Mouse (Mus musculus): ENCODE measurements around the gene Xpc.

Xpc gene

GRCm38 (mm10) chr6:91515545-91516449 is at the start of gene Xpc, which contains the start of gene Lsm3:
Gene Xpc (minus strand): TSS chr6:91515888.
Gene Lsm3 (plus strand): TSS chr6:91515928.
- peak; percentile 49; the same call in 1 of the 2 replicates for TF ChIP-seq GATA4 (IDR thresholded peaks at IDR 0.05; ENCODE audit: insufficient replicate concordance, low read length)

- no peak for TF ChIP-seq GATA4 (IDR thresholded peaks at IDR 0.05; ENCODE audit: insufficient replicate concordance, low read length)
Measured at GRCm38 (mm10) chr6:91563031-91563430, 47.3 kb upstream of the Xpc start.

DNA sequence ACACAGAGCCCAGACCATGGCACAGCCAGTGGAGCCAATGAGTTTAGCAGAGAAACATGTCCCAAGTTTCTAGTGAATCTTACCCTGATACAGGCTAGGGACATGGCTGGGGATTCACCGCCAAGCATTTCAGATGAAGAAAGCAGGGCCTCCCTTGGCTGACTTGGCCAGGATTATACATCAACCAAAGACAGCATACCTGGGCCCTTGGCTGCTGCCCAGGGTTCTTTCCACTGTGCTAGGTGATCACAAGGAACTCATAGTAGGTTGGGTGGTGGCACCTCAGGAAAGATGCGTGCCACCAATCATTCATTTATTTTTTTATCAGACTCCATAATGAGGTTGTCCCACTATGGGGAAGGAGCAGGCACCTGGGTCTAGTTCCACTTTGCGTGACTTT is 44.5 kb upstream of the Xpc start:
- no peak for TF ChIP-seq GATA4 (IDR thresholded peaks at IDR 0.05; ENCODE audit: insufficient replicate concordance, low read length)

DNA sequence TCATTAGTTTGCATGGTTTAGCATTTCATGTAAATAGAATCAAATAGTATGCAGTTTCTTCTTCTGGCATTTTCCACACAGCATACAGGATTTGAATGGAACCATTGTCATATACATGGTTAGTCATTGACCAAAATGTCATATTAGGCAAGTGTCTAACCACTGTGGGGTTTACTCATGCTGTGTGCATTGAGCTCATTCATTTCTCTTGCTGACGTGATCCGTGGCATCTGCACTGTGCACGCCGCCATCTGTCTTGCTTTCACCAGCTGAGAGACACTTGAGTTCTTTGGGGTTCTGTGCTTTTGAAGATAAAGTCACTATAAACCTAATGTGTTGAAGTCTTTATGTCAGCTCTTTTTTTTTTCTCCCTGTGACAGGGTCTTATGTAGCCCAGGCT is 43.7 kb upstream of the Xpc start:
- TF ChIP-seq GATA4 (IDR thresholded peaks at IDR 0.05; ENCODE audit: insufficient replicate concordance, low read length): no peak

- TF ChIP-seq GATA4 (IDR thresholded peaks at IDR 0.05; ENCODE audit: insufficient replicate concordance, low read length): no peak
Measured at GRCm38 (mm10) chr6:91558565-91558964, 42.9 kb upstream of the Xpc start.

GRCm38 (mm10) chr6:91552693-91553092 is 37.0 kb upstream of the Xpc start:
- TF ChIP-seq GATA4 (IDR thresholded peaks at IDR 0.05; ENCODE audit: insufficient replicate concordance, low read length): no peak

- no peak for TF ChIP-seq GATA4 (IDR thresholded peaks at IDR 0.05; ENCODE audit: insufficient replicate concordance, low read length)
Measured at GRCm38 (mm10) chr6:91551671-91552070, 36.0 kb upstream of the Xpc start.

- TF ChIP-seq GATA4 (IDR thresholded peaks at IDR 0.05; ENCODE audit: insufficient replicate concordance, low read length): no peak
Measured at GRCm38 (mm10) chr6:91549621-91550020, 33.9 kb upstream of the Xpc start.

DNA sequence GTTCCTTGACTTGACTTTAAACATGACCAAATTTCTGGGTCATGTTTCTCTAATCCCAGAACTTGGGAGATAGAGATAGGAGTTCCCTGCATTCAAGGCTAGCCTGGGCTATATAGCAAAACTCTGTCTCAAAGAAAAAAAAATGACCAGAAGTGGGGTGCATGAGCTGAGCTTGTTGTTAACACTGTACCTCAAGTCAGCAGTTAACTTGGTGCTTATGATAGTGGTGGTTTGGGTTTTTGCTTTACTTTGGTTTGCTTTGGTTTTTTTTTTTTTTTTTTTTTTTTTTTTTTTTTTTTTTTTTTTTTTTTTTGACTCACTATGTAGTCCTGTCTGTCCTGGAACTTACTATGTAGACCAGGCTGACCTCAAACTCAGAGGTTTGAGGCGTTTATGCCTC is 31.6 kb upstream of the Xpc start:
- no peak for TF ChIP-seq GATA4 (IDR thresholded peaks at IDR 0.05; ENCODE audit: insufficient replicate concordance, low read length)

- peak; percentile 39; the same call in 1 of the 2 replicates for TF ChIP-seq GATA4 (IDR thresholded peaks at IDR 0.05; ENCODE audit: insufficient replicate concordance, low read length)
Measured at GRCm38 (mm10) chr6:91546241-91546884, 30.7 kb upstream of the Xpc start.

- TF ChIP-seq GATA4 (IDR thresholded peaks at IDR 0.05; ENCODE audit: insufficient replicate concordance, low read length): no peak
Measured at GRCm38 (mm10) chr6:91543056-91543455, 27.4 kb upstream of the Xpc start.

GRCm38 (mm10) chr6:91541276-91541675 is 25.6 kb upstream of the Xpc start:
- TF ChIP-seq GATA4 (IDR thresholded peaks at IDR 0.05; ENCODE audit: insufficient replicate concordance, low read length): no peak

DNA sequence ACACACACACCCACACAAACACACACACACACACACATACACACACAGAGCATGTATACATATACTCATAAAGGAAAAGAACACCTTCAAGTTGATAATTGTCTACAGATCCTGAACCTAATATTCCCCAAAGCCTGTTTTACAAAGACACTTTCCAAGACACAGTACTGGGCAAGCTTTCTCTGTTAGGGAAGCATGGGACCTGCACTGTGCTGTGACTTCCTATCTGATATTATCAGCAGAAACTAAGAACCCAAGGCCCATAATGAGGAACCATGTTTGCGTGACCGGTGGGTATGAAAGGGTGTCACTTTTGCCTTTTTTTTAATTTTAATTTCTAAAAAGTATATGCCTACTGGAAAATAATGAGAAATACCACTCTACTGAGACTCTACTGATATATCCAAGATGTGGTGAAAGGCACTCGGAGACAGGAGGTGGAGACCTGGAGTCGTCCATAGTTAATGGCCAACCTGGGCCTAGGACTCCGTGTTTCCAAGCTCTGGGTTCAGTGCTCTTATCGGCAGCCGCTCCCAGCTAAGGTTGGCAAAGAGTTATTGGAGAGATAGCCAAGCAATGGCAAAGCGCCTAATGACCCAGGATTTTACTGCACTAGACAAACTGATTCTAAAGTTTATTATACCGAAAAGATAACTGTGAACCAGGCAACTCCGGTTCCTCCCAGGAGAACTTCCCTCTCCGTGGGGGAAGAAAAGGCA is 20.5 kb upstream of the Xpc start:
- no peak; the same call in 1 of the 2 replicates for TF ChIP-seq GATA4 (IDR thresholded peaks at IDR 0.05; ENCODE audit: insufficient replicate concordance, low read length)

DNA sequence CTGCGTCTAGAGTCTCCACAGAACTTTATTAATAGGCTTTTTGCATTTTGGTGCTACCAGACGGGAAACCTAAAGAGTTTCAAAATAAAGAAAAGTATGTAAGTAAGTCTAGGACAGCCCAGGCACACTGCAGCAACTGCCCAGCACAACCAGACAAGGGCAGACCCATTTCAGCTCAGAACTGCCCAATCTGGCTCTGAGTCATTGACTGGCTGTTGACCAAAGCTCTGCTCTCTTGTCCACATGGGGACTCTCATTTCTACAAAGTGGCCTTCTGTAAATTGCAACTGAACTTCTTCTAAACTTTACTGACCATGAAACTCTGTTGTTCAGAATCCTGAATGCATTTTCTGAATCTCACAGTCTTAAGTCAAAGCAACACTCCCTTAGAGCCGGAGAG is 19.5 kb upstream of the Xpc start:
- no peak for TF ChIP-seq GATA4 (IDR thresholded peaks at IDR 0.05; ENCODE audit: insufficient replicate concordance, low read length)

GRCm38 (mm10) chr6:91534268-91534667 is 18.6 kb upstream of the Xpc start:
- no peak for TF ChIP-seq GATA4 (IDR thresholded peaks at IDR 0.05; ENCODE audit: insufficient replicate concordance, low read length)
